Mouse (Mus musculus): ENCODE measurements around the gene Gm34302.

GRCm38 (mm10) chr3:63511316-63511715 is 27.6 kb upstream of the Gm34302 start:
- TF ChIP-seq CTCF (IDR thresholded peaks at IDR 0.05; ENCODE audit: low read depth) (no peak), EP300 (IDR thresholded peaks at IDR 0.05; ENCODE audit: low read depth) (no peak)

Measured in liver, postnatal 0 days (tissue).